Mouse (Mus musculus) left cerebral cortex, adult 2 months (tissue): ENCODE measurements at regions not wholly inside any gene's neighbourhood (a gene's known extent, or its start where the extent isn't known, plus 50 kb on each side); places are given as distances from the start of the nearest gene placed in this dataset.
"Not testable (repeated sequence)": the region's sequence is repeated elsewhere in the genome, so short reads cannot be mapped to it uniquely, and the experiment has no call there.

Experiments
- DNase-seq, 2 experiments: peaks; one replicate each; pipeline ENCODE4 v3.0.0; 2021 to 2022; ENCODE audit warnings: low spot score in 2 of 2, mixed read lengths in 1 of 2; ENCODE audit errors: extremely low spot score in 1 of 2
- H3K27ac ChIP-seq: fragments of 200-600 bp; 2 replicates; pipeline ENCODE4 v1.8.1; 2022
- H3K4me3 ChIP-seq: fragments of 200-600 bp; 2 replicates; pipeline ENCODE4 v1.8.1; 2022
- CTCF ChIP-seq: fragments of 200-600 bp; IDR thresholded peaks from 2 replicates; pipeline ENCODE4 v1.8.1; 2022; ENCODE audit warnings: antibody characterized with exemption, mild to moderate bottlenecking, moderate library complexity
- intact Hi-C: fragments of 180-260 bp; cut with DNase I; formaldehyde crosslinking; loops from one replicate; pipeline ENCODE4 v1.15.1; 2025

- no peak overlapping the region for H3K4me3 ChIP-seq
- TF ChIP-seq CTCF, result no peak
- intact Hi-C loops, result no loop called here
- no peak for DNase-seq
- H3K27ac ChIP-seq, result no peak overlapping the region
These were observed 137.6 kb downstream of the Arrdc3 start for GRCm38 (mm10) chr13:81020811-81021210.

- TF ChIP-seq CTCF, result peak; percentile 17
- no peak for DNase-seq
- intact Hi-C loops, result no loop called here
- no peak overlapping the region for H3K27ac ChIP-seq
- no peak overlapping the region for H3K4me3 ChIP-seq
These were observed 139.2 kb downstream of the Arrdc3 start for GRCm38 (mm10) chr13:81022410-81022809.

- H3K27ac ChIP-seq, DNase-seq, intact Hi-C loops, H3K4me3 ChIP-seq: not testable (repeated sequence)
These were observed 142.1 kb downstream of the Arrdc3 start for GRCm38 (mm10) chr13:81025241-81025760.

- TF ChIP-seq CTCF, result no peak
- intact Hi-C loops, result no loop called here
- DNase-seq, result no peak
- H3K27ac ChIP-seq, result no peak overlapping the region
- H3K4me3 ChIP-seq, result no peak overlapping the region
These were observed 154.1 kb downstream of the Arrdc3 start for GRCm38 (mm10) chr13:81037316-81037715.

- DNase-seq, result no peak
- H3K27ac ChIP-seq, result no peak overlapping the region
- H3K4me3 ChIP-seq, result no peak overlapping the region
- intact Hi-C loops, result no loop called here
- TF ChIP-seq CTCF, result no peak
These were observed 155.6 kb downstream of the Arrdc3 start for GRCm38 (mm10) chr13:81038736-81039135.

GRCm38 (mm10) chr13:81040494-81040893 is 157.3 kb downstream of the Arrdc3 start:
- no peak overlapping the region for H3K4me3 ChIP-seq
- intact Hi-C loops, result no loop called here
- no peak overlapping the region for H3K27ac ChIP-seq
- no peak for DNase-seq
- TF ChIP-seq CTCF, result no peak

- no peak overlapping the region for H3K4me3 ChIP-seq
- DNase-seq, result no peak
- H3K27ac ChIP-seq, result no peak overlapping the region
- TF ChIP-seq CTCF, result no peak
- intact Hi-C loops, result no loop called here
These were observed 158.5 kb downstream of the Arrdc3 start for GRCm38 (mm10) chr13:81041646-81042045.
